Mouse (Mus musculus) CH12.LX (cell line): ENCODE results near the gene Cyp8b1.

Experiments
- CTCF ChIP-seq, 2 experiments: IDR thresholded peaks in 1 of 2; conservative IDR thresholded peaks in 1 of 2; 2 replicates each; pipeline ENCODE4 v1.5.1; 2011 to 2012; ENCODE audit warnings: low read depth in 2 of 2, low read length in 2 of 2, improper control_type of control experiment in 1 of 2, inconsistent platforms in 1 of 2, mild to moderate bottlenecking in 1 of 2, moderate library complexity in 1 of 2
- EP300 ChIP-seq: IDR thresholded peaks from 2 replicates; pipeline ENCODE4 v1.6.1; 2011; ENCODE audit warnings: low read length, improper control_type of control experiment
- GABPA ChIP-seq: IDR thresholded peaks from 2 replicates; pipeline ENCODE4 v1.6.1; 2012; ENCODE audit warnings: low read depth, low read length, improper control_type of control experiment, inconsistent platforms; ENCODE audit not compliant: insufficient replicate concordance
- KAT2A ChIP-seq: IDR thresholded peaks from 2 replicates; pipeline ENCODE4 v1.6.1; 2012; ENCODE audit warnings: low read length, improper control_type of control experiment, inconsistent platforms; ENCODE audit not compliant: insufficient replicate concordance
- MAX ChIP-seq: IDR thresholded peaks from 2 replicates; pipeline ENCODE4 v1.6.1; 2011; ENCODE audit warnings: low read length, improper control_type of control experiment
- POLR2A ChIP-seq: IDR thresholded peaks from 2 replicates; pipeline ENCODE4 v1.6.1; 2011; ENCODE audit warnings: low read depth, mild to moderate bottlenecking, improper control_type of control experiment, low read length
- ZC3H11A ChIP-seq: IDR thresholded peaks from 2 replicates; pipeline ENCODE4 v1.6.1; 2012; ENCODE audit warnings: low read depth, mild to moderate bottlenecking, inconsistent platforms, low read length, improper control_type of control experiment
- ZKSCAN1 ChIP-seq: IDR thresholded peaks from 2 replicates; pipeline ENCODE4 v1.6.1; 2012; ENCODE audit warnings: low read depth, inconsistent platforms, low read length, improper control_type of control experiment, borderline replicate concordance
- ZMIZ1 ChIP-seq: IDR thresholded peaks from 2 replicates; pipeline ENCODE4 v1.6.1; 2012; ENCODE audit warnings: low read depth, mild to moderate bottlenecking, inconsistent platforms, low read length, improper control_type of control experiment
- ZNF384 ChIP-seq: IDR thresholded peaks from 2 replicates; pipeline ENCODE4 v1.6.1; 2012; ENCODE audit warnings: low read depth, low read length, improper control_type of control experiment, inconsistent platforms

- TF ChIP-seq CTCF (conservative IDR thresholded peaks at IDR 0.05 in 1 of 2, IDR thresholded peaks at IDR 0.05 in 1 of 2; ENCODE audit: low read depth in 2 of 2, low read length in 2 of 2) (no peak), EP300 (no peak), MAX (no peak), POLR2A (no peak), ZKSCAN1 (no peak), GABPA (no peak), ZMIZ1 (no peak), ZC3H11A (no peak), KAT2A (no peak), ZNF384 (no peak)
Observed at GRCm38 (mm10) chr9:121914226-121914757, 1.8 kb downstream of the Cyp8b1 start.
